Mouse (Mus musculus) inflammation-experienced regulatory T-cells, adult 16 weeks (primary cell): ENCODE measurements around the gene Tecrl. TPM values are rescaled to one million over a fixed set of nuclear protein-coding genes. Genes with fewer than 3 reads are reported as not detected.

ENCODE experiments used
- polyA plus RNA-seq: library from polyadenylated mRNA; unstranded; fragments of 100-300 nt; shearing (Covaris generic); gene quantifications from one replicate; pipeline ENCODE4 v1.2.1, GENCODE M21; 2017

Gene Tecrl
- polyA plus RNA-seq = not detected

GRCm38 (mm10) chr5:83354846-83355561, at the start of gene Tecrl:
Gene Tecrl, minus strand, starts transcription at chr5:83355195.

